Mouse (Mus musculus) right cerebral cortex, postnatal 14 days (tissue): ENCODE measurements around the gene Ptrhd1.
"Not testable (repeated sequence)": the region's sequence is repeated elsewhere in the genome, so short reads cannot be mapped to it uniquely, and the experiment has no call there.

Experiments used
- DNase-seq: peaks from one replicate; pipeline ENCODE4 v3.0.0; 2022

Gene Ptrhd1

DNA sequence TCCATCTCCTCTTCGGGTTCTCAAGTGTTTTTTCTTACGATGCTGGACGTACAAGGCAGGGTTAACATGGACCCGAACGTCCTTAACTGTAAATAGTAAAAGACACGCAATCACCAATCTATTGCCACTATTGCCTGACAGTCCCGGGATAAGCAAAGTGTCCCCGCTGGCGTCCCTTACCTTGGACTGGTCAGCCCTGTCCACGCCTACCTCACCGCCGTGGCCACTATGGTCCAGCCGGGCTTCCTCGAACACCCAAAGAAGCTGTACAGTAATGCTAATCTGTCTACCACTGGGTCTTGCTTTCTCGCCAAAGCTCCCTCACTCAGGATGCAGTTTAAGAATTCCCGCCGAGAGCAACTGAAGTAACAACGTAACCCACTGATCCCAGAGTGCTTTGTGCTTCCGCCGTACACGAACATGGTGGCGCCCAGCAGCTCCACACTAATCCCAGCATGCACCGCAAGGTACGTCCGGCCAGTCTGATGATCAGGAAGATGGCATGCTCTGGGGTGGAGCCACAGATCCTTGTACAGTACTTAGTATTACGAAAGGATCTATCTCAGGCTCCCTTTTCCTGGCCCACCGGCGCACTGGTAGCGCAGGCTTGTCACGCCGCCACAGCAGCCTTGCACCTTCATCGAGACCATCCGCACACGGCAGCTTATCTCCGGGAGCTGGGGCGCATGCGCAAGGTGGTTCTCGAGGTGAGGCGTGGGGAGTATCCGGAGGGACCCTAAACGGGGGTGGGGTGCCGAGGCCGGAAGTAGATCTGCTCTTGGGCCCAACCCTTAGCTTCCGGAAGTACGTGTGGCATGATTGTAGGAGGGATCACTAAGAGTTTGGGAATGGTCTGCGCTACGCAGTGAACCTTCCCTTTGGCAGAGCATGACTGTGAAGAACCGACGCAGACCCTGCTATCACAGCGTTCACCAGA, at the start of gene Ptrhd1, which contains the start of gene Cenpo:
TSS of gene Ptrhd1 (plus strand) at position 456 of the 937 bp plus-strand sequence.
TSS of gene Cenpo (minus strand) at position 723 of the 937 bp plus-strand sequence.
- DNase-seq = peak; percentile 89

GRCm38 (mm10) chr12:4184648-4185047, 49.2 kb upstream of the Ptrhd1 start:
- no peak for DNase-seq

DNA sequence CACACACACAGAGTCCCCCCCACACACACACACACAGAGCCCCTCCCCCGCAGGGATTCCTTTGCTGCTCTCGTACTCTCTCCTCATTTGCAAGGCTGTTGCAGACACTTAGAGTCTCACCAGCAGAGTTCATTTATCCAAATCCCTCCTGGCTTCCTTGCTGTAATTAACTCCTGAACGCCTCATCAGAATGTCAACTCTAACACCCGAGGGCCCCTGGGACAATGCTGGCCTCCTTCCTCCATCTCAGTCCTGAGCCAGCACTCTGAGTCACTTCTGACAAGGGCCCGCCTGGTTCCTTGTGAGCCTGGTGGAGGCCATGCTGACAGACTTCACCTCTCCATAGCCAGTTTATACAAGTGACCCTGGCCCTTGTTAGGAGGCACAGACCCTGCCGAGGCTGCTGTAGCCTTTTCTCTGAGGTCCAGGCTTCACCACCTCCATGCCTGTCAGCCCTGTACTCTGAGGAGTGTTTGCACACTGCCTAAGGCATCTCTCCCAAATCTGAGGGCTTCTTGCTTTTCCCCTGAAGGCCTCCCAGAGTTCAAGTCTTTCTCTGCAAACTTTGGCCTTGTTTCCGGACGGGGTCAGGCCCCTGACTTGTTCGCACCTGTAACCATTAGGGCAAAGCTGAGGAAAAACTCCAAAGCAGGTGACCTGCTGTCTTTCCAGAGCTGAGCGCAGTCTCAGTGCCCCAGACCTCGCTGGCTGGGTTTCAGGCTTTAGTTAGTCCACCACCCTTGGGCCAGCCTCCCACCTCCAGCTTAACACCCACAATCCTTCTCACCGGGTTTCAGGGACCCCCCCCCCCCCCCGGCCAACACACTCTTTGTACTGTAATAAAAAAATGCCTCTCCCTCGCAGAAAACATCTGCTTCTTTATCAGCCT, 45.4 kb upstream of the Ptrhd1 start:
- DNase-seq = no peak

DNA sequence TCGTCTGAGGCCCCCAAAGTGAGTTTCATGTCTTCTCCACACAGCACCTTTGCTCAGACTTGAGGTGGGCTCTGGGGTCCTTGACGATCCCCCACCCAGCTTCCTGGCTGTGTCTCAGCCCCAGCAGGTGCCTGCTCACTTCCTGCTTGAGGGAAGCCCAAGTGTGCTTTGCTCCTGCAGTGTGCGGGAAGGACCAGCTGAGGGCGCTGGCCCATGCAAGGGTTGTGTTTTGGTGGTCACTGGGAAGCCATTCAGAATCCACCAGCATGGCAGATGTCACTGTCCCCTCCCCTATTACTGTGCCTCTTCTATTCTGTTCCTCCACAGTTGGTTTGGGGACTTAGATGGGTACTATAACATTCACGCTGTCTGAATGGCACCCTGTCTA, 44.8 kb upstream of the Ptrhd1 start:
- DNase-seq = no peak

- DNase-seq = no peak
Measured at GRCm38 (mm10) chr12:4192514-4192913, 41.3 kb upstream of the Ptrhd1 start.

DNA sequence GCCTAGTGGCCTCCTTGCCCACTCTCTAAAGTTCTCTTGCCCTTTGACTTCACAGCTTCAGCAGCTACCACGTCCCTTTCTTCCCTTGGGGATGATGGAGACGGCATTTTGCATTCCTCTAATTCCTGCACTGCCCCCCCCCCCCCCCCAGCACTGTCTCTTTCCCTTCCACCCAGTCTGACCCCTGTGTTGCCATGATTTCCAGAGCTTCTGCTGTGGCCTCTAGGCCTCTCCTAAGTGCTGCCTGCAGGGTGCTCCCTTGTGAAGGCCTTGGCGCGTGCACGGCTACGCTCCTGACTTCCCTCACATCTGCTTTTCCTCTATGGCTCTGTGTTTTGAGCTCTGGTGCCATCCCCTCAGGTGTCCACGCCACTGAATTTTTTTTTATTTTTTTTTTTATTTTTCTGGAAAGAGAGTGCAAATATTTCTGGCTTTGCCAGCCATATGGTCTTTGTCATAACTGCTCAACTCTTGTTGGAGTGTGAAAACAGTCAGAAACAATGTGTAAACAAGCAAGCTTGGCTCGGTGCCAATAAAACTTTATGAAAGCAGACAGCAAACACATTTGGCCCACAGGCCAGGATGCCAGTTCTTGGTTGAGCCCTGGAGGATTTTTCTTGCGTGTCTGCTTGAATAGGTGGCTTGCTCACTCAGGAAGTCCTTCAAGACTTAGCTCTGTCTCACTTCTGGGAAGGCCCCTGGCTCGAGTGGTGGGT, 40.6 kb upstream of the Ptrhd1 start:
- DNase-seq = no peak

DNA sequence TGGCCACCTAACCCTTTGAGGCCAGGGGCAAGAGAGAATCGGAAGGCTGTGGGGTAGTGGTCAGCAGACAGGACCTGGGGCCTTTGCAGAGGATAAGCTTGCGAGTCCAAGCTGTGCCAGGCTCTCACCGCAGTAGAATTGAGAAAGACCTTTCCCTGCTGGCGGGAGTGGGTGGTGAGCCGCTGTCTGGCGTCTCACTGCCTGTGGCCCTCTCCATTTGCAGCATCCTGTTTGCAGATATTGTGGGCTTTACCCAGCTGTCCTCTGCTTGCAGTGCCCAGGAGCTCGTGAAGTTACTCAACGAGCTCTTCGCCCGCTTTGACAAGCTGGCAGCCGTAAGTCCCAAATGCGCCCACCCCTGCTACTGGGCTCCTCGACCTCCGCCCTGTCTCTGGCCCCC, 39.2 kb upstream of the Ptrhd1 start:
- no peak for DNase-seq

DNA sequence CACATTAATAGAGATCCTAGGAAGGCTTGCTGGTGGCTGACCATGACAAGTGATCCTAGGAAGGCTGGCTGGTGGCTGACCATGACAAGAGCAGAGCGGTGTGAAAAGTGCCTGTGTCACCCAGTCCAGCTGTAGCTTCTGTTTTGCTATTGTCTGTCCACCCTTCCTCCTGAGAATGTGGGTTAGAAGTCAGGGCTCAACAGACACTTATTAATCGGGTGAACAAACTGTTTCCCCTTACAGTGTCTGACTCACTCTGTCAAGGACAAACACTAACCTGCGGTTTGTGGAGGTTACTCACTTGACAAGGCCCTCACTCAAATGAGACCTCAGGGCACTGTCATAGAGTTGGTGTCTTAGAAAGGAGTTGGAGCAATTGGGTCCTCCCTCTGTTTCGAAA, 35.1 kb upstream of the Ptrhd1 start:
- DNase-seq = no peak

DNA sequence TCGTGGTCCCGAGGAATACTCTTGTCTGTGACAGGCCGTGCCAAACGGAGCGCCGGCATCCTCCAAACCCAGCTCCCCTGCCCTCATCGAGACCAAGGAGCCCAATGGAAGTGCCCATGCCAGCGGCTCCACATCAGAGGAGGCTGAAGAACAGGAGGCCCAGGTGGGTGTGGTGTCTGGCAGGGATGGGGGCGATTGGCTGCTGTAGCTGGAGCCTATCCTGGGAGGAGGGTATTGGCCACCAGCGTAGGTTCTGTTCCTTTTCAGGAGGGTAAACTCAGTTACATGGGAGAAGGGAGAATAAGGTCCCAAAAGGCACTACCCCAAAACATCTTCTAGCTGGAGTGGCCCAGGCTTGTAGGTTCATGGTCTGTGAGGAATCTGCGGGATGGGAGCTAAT, 34.6 kb upstream of the Ptrhd1 start:
- no peak for DNase-seq

GRCm38 (mm10) chr12:4201454-4202200, 32.2 kb upstream of the Ptrhd1 start:
- DNase-seq = no peak

GRCm38 (mm10) chr12:4202206-4202605, 31.6 kb upstream of the Ptrhd1 start:
- no peak for DNase-seq

DNA sequence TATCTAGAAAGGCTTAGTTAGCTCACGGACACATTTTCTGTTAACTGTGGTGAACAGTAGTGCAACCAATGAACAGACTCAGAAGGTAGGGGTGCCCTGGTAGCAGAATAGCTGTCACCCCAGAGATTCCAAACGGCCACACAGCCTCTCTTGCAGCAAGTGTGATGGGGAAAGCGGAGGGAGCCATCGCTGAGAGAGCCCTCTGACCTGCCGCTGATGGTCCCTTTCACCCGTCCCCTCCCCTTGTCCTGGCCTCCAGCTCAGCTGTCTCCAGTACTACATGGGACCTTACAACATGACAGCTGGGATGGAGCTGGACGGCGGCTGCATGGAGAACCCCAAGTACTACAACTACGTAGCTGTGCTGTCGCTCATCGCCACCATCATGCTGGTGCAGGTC, 27.7 kb upstream of the Ptrhd1 start:
- DNase-seq = no peak

- peak; percentile 76 for DNase-seq
Measured at GRCm38 (mm10) chr12:4208405-4209133, 25.3 kb upstream of the Ptrhd1 start.

DNA sequence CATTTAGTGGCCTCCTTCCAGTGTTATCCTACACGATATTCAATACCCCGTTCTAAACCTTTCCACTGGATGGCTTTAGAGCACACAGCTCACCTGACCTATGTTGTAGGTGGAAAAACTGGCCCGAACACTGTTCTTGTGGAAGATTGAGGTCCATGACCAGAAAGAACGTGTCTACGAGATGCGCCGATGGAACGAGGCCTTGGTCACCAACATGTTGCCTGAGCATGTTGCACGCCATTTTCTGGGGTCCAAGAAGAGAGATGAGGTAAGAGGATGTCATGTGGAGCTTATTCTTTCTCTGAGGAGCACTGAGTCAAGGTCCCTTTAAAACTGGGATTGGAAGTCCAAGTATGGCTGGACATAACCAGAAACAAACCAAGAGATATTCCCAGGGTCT, 24.6 kb upstream of the Ptrhd1 start:
- no peak for DNase-seq

GRCm38 (mm10) chr12:4211174-4211573, 22.7 kb upstream of the Ptrhd1 start:
- DNase-seq = no peak

- DNase-seq = no peak
Measured at GRCm38 (mm10) chr12:4212908-4213307, 20.9 kb upstream of the Ptrhd1 start.

DNA sequence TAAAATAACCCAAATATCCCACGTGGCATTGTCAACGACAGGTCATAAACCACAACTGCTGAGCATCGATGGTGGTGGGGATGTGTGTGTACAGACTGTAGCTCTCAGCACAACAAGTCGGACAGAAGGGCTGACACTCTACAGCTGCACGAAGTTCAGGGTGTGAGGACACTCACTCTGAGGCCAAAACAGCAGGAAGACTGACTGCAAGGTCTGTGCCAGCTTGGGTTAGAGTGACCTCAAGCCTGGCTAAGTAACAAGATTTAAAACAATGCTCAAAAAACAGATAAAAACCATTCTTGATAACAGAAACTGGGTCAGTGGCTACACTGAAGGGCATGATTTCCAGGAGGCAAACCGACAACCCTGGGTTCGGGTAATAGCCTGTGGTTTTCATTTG, 3.7 kb upstream of the Ptrhd1 start:
- no peak for DNase-seq

- no peak for DNase-seq
Measured at GRCm38 (mm10) chr12:4232777-4233176, 1.1 kb upstream of the Ptrhd1 start.

GRCm38 (mm10) chr12:4237481-4237880, 3.7 kb downstream of the Ptrhd1 start:
- DNase-seq = no peak

DNA sequence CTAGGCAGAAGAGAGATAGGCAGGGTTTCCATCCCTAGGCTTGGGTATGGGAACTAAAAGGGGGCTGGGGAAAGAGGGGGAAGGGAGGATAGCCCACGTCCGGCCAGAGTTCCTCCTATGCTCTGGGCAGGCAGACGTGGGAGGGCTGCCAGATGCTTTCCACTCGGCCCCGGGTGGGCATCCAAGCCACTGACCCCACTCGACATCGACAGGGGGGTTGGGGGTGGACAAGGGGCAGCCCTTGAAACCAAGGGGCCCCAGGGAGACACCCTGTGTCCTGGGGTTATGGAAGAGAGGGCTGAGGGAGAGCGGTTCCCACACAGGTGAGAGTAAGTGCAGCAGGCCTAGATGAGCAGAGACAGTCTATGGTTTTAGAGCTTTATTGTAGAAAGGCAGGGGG, 6.5 kb downstream of the Ptrhd1 start:
- not testable (repeated sequence) for DNase-seq

DNA sequence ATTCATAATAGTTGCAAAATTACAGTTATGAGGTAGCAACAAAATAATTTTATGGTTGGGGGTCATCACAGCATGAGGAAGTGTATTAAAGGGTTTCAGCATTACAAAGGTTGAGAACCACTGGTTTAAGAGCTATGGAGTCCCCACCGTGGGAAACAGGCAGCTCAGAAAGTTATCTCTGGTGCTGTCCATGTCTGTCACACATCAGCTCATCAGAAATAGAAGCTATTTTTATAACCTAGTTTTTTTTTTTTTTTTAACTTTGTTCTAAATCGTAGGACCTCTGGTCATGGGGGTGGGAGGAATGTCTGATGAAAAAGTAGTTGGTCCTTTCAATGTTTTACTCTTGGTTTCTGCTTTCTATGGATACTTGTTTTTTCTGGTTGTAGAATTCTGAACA, 10.0 kb downstream of the Ptrhd1 start:
- DNase-seq = no peak

GRCm38 (mm10) chr12:4245742-4246141, 11.9 kb downstream of the Ptrhd1 start:
- DNase-seq = no peak
